Mouse (Mus musculus): Measurements from ENCODE around the gene Nxpe4.

Nxpe4 gene

GRCm38 (mm10) chr9:48314194-48314593, 152.4 kb downstream of the Nxpe4 start:
- in situ Hi-C loops (cut with MboI; ENCODE audit: unreplicated experiment in 2 of 2): no loop called here

GRCm38 (mm10) chr9:48315825-48316224, 154.0 kb downstream of the Nxpe4 start:
- in situ Hi-C loops (cut with MboI; ENCODE audit: unreplicated experiment in 2 of 2): no loop called here

DNA sequence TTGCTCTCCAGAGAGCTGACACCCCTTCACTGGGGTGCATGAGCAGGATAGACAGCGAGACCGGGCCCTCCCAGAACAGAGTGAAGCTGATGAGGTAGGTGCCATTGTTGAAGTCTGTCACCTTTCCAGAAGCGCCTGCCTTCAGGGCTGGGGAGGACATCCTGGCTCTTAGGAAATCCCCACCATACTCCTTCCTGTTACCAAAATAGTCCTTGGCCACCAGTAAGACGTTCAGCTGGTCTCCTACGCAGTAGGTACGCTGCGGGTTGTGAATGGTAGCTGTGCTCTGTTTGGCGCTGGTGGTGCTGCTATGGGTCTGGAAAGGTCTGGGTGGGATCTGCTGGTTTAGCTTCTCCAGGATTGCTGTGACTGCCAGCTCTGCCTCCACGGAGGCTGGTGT, 164.5 kb downstream of the Nxpe4 start:
- in situ Hi-C loops (cut with MboI; ENCODE audit: unreplicated experiment in 2 of 2): no loop called here

GRCm38 (mm10) chr9:48329597-48329996, 167.8 kb downstream of the Nxpe4 start:
- in situ Hi-C loops (cut with MboI; ENCODE audit: unreplicated experiment in 2 of 2): no loop called here

GRCm38 (mm10) chr9:48338783-48339455, 177.1 kb downstream of the Nxpe4 start:
- in situ Hi-C loops (cut with MboI; ENCODE audit: unreplicated experiment in 2 of 2): no loop called here

DNA sequence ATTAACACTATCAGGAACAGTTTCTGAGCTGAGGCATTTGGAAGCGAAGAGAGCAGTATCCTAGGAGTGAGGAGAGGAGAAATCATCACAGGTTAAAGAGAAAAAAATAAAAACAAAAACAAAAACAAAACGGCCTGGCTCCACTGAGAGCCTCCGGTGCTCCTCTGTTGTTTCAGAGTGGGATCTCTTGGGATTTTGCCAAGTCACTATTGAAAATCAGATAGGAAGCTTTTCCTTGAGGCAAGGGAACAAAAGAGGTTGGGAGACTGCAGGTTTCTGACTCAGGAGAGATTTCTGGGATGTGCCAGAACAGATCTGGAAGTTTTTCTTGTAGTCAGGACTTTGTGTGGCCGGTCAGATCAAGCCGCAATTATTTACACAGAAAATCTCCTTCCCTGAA, 177.7 kb downstream of the Nxpe4 start:
- in situ Hi-C loops (cut with MboI; ENCODE audit: unreplicated experiment in 2 of 2): no loop called here

- in situ Hi-C loops (cut with MboI; ENCODE audit: unreplicated experiment in 2 of 2): no loop called here
Measured at GRCm38 (mm10) chr9:48340708-48341380, 179.0 kb downstream of the Nxpe4 start.

GRCm38 (mm10) chr9:48345456-48345855, 183.6 kb downstream of the Nxpe4 start:
- in situ Hi-C loops (cut with MboI; ENCODE audit: unreplicated experiment in 2 of 2): no loop called here

DNA sequence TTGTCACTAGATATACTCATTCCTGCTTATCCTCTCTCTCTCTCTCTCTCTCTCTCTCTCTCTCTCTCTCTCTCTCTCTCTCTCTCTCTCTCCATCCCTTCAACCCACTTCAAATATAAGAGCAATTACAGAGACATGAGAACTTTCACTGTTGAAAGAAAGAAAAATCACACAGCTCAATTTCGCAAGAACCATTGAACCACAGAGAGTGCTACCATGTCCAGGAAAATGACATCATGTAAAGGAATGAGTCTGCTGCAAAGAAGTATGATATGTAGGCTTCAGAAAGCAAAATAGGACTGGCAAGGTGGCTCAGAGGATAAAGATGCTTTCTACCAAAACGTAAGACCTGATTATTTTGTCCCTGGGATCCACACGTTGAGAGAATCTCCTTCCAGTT, 184.0 kb downstream of the Nxpe4 start:
- in situ Hi-C loops (cut with MboI; ENCODE audit: unreplicated experiment in 2 of 2): no loop called here

- in situ Hi-C loops (cut with MboI; ENCODE audit: unreplicated experiment in 2 of 2): no loop called here
Measured at GRCm38 (mm10) chr9:48353148-48353698, 191.4 kb downstream of the Nxpe4 start, which contains the start of gene Nxpe2. Gene Nxpe2, minus strand, starts transcription at chr9:48353454.

GRCm38 (mm10) chr9:48354122-48354521, 192.3 kb downstream of the Nxpe4 start:
- in situ Hi-C loops (cut with MboI; ENCODE audit: unreplicated experiment in 2 of 2): no loop called here

DNA sequence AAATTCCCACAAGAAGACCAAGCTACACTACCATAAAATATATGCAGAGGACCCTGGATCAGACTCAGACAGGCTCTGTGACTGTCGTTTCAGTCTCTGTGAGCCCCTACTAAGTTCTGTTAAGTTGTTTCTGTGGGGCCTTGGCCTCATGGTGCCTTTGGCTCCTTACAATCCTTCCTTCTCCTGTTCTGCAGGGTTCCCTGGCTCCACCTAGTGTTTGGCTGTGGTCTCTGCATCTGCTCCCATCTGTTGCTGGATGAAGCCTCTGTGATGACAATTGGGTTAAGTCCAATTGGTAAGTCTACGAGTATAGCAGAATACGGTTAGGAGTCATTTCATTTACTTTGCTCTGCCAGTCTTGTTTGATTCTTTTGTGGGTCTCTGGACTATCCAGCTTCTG, 193.0 kb downstream of the Nxpe4 start:
- in situ Hi-C loops (cut with MboI; ENCODE audit: unreplicated experiment in 2 of 2): no loop called here

DNA sequence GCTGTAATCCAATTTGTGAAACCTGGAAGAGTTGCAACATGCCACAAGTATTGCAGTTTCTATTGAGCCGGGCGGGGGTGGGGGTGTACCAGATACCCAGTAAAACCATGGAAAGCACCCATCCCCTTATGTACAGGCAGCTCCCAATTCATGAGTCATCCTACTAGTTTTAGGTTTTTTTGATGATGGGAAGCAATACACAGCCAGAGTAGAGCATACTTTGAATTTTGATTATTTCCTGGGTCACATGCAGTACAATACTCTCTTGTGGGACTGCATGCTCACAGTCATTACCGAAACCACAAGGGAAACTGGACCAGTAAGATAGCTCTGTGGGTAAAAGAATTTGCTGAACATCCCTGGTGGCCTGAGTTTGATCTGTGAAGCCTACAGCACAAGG, 195.3 kb downstream of the Nxpe4 start:
- in situ Hi-C loops (cut with MboI; ENCODE audit: unreplicated experiment in 2 of 2): no loop called here

GRCm38 (mm10) chr9:48360826-48361225, 199.0 kb downstream of the Nxpe4 start:
- in situ Hi-C loops (cut with MboI; ENCODE audit: unreplicated experiment in 2 of 2): no loop called here

GRCm38 (mm10) chr9:48361815-48362631, 200.2 kb downstream of the Nxpe4 start:
- in situ Hi-C loops (cut with MboI; ENCODE audit: unreplicated experiment in 2 of 2): no loop called here

GRCm38 (mm10) chr9:48362743-48363142, 200.9 kb downstream of the Nxpe4 start:
- in situ Hi-C loops (cut with MboI; ENCODE audit: unreplicated experiment in 2 of 2): no loop called here

- in situ Hi-C loops (cut with MboI; ENCODE audit: unreplicated experiment in 2 of 2): no loop called here
Measured at GRCm38 (mm10) chr9:48373232-48373878, 211.5 kb downstream of the Nxpe4 start.

- in situ Hi-C loops (cut with MboI; ENCODE audit: unreplicated experiment in 2 of 2): no loop called here
Measured at GRCm38 (mm10) chr9:48374357-48374756, 212.5 kb downstream of the Nxpe4 start.

DNA sequence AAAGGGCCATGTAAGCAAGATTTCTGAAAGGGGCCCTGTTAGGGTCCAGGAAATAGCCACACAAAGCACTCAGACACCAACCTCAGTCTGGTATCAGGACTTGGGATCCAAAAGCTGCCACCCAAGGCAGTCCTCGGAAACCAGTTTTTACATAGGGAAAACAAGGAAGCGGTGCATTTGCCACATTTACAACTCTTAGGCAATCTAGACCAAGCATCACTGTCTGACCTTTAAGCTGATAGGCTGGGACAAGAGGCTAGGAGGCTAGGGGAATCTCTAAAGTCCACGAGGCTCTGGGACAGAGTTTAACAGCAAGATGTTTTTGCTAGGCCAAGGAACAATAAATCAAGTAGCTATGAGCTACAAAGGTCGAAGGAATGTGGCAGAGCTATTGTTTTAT, 226.6 kb downstream of the Nxpe4 start:
- in situ Hi-C loops (cut with MboI; ENCODE audit: unreplicated experiment in 2 of 2): no loop called here

GRCm38 (mm10) chr9:48389983-48390382, 228.2 kb downstream of the Nxpe4 start:
- in situ Hi-C loops (cut with MboI; ENCODE audit: unreplicated experiment in 2 of 2): no loop called here
